Mouse (Mus musculus) lung, adult 2 months (tissue): ENCODE results near the gene Gm5868.
"Not testable (repeated sequence)": the region's sequence is repeated elsewhere in the genome, so short reads cannot be mapped to it uniquely, and the experiment has no call there.

ENCODE experiments used
- CTCF ChIP-seq: fragments of 200-500 bp; IDR thresholded peaks from 2 replicates; pipeline ENCODE4 v1.5.1; 2011; ENCODE audit warnings: mild to moderate bottlenecking, low read length, control low read depth; ENCODE audit not compliant: insufficient read depth
- POLR2A ChIP-seq: fragments of 200-500 bp; IDR thresholded peaks from 2 replicates; pipeline ENCODE4 v1.6.1; 2011; ENCODE audit warnings: low read depth, mild to moderate bottlenecking, control low read depth, low read length, borderline replicate concordance; ENCODE audit errors: extremely low read depth

- TF ChIP-seq POLR2A, CTCF: not testable (repeated sequence)
Measured at GRCm38 (mm10) chr5:72580088-72580969, 7.0 kb downstream of the Gm5868 start.
